Mouse (Mus musculus) adrenal gland, postnatal 10 days (tissue): ENCODE measurements around the gene Six1. TPM values are rescaled to one million over a fixed set of nuclear protein-coding genes. Genes with fewer than 3 reads are reported as not detected.
A peak's percentile ranks its signal among the peaks of the same experiment; 100 is the strongest.
"Not testable (repeated sequence)": the region's sequence is repeated elsewhere in the genome, so short reads cannot be mapped to it uniquely, and the experiment has no call there.

Source experiments
- DNase-seq: peaks from one replicate; pipeline ENCODE4 v3.0.0; 2021; ENCODE audit warnings: mixed read lengths
- total RNA-seq, 2 experiments: library from RNA; stranded (reverse); gene quantifications; 2 replicates each; pipeline ENCODE4 v1.2.3; 2021

Gene Six1
- total RNA-seq, 2 experiments from 2014 or later, result 7.1 to 12.8 TPM

- no peak for DNase-seq
Observed at GRCm38 (mm10) chr12:73034901-73035895, 18.5 kb downstream of the Six1 start.

GRCm38 (mm10) chr12:73032665-73033064, 21.0 kb downstream of the Six1 start:
- DNase-seq, result no peak

DNA sequence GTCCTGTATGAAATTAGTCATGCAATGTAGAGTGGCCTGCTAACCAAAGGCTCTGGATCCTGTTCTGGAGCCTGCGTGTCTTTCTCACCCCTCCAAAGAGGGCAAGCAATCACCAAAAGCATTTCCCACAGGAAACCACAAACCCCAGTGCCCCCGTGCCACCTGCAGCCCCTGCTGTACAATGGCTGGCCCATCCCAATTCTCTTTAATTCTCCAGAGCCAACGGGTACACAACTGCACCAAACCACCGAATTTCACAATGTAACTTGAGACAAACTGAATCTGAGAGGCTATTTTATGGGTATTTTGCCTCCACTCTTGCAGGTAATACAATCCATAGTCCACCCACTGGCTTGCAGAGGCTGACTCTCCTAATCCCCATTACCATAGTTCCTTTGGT, 22.4 kb downstream of the Six1 start:
- no peak for DNase-seq

DNA sequence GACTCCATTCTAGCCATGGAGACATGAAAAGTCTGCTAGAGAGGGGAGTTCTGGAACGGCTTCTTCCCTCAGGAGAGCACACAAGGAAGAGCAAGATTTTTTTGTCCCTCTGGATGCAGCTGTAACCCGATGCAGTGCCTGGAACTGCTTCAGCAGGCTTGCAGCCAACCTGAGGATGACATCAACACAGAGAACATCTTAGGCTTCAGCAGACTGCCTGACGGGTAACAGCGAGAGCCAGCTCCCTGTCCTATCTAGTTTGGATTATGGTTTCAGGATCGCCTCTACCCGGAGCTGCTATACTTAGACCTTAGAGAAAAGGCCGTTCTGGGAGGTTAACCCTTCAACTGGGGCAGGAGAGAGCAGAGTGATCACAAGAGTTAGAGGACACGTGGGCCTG, 28.2 kb downstream of the Six1 start:
- DNase-seq, result peak; percentile 64

DNA sequence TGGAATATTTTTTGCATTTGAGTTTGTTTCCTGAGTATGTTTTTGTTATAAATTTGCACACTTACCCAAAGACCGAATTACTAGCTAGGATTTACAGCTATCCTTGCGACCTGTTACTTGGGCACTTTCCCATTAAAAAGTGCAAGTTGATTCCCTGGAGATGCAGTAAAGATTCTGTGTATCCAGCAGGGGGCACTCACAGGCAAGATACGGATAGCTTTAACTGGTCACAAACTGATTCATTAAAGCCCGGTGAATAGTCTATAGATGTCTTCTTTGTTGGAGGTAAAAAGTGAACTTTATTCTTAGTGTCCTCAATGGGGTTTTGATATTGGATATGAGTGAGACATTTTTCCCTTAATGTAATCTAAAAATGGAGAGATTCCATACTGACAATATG, 32.7 kb downstream of the Six1 start:
- peak; percentile 84 for DNase-seq

- DNase-seq, result no peak
Observed at GRCm38 (mm10) chr12:73020422-73020821, 33.3 kb downstream of the Six1 start.

DNA sequence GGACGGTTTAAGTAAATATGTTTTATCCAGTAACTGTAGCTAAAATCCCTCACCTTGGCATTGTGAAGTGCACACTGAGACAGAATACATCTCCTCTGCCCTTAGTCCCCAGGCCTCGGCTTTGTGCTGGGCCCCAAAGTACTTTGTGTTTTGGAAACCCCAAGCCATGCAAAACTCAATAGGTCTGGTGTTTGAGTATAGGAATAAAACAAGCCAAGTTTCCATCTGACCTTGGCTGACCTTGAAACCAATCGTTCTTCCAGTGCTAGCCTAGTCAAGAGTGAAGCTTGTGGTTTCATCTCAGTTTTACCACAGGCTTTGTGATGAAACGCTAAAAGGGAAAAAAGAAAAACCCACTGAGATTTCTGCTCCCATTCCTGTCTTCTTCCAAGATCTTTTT, 34.8 kb downstream of the Six1 start:
- no peak for DNase-seq

GRCm38 (mm10) chr12:73016171-73016570, 37.5 kb downstream of the Six1 start:
- DNase-seq, result no peak

DNA sequence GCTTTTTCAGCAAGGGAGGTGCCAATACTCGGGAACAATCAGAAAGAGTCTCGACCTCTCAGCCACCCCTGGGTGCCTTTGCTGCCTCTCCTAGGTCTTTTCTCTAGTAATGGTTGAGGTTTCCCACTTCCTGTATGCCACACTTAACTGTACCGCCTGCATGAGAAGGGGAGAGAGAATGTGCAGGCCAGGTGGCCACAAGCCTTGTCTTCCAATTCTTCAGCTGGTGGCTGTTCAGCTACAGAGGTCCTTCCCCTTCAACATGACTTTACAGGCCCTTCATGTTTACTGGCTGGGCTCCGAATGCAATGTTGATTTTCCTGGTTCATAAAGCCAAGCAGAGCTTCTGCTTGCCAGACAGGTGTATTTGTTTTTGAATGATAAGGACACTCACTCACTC, 39.4 kb downstream of the Six1 start:
- no peak for DNase-seq

DNA sequence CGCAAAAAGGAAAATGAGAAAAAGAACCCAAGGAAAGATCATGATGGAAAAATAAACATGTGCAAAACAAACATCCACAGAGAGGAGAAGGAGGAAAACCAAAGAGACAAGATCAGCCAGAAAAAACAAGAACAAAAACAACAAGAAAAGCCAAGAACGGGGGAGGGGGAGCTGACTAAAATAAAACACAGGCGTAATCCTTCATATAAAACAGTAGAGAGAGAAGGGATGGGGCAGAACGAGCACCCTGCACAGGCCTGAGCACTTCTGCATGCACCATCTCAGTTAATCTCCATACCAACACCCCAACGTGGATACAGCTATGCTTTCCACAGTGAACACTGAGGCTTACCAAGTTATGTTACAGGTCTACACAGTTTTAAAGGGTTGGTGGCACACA, 40.9 kb downstream of the Six1 start:
- DNase-seq, result no peak

DNA sequence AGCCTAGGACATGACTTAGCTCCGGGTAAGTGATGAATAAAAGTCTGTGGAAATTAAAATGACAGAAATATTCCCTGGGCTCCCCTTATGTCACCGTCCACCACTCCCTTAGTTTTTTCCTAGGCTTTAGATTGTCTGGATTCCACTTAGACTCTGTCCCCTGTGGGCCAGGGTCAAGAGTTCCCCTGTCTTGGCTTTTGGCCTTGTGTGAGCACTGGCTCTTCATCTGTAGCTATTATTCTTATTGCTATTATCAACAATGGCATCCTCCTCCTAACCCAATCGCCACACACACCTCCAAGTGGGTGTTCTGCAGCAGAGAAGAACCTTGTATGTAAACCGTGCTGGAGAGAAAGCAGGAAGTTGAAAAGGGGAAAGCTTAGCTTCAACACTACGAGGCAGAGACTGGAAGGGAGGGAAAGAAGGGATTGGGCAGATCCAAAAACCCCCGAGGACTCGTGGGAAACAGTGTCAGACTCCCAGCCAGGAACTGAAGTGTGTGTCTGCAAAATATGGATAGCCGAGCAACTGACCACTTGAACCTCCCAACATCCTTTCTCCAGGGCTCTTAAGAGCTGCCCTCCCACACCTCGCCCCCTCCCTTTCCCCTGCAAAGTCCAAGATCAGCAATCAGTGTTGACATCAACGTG, 41.4 kb downstream of the Six1 start:
- DNase-seq, result peak; percentile 25

DNA sequence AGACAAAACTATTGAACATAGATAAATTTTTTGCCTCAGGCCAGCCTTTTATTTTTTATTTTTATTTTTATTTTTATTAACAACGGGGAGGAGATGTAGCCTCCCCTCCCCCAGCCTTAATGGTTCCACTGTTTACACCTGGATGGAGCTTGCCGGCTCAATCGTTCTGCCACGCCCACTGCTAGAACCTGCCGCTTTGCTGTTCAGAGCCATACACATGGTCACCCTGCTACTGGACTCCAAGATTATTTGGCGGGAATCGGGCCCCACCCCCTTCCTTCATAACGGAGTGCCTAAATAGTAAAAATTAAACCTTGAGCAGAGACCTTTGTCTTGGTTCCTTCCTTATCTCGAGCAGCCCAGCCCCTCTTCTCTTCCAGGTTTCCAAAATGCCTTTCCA, 50.8 kb downstream of the Six1 start:
- not testable (repeated sequence) for DNase-seq

DNA sequence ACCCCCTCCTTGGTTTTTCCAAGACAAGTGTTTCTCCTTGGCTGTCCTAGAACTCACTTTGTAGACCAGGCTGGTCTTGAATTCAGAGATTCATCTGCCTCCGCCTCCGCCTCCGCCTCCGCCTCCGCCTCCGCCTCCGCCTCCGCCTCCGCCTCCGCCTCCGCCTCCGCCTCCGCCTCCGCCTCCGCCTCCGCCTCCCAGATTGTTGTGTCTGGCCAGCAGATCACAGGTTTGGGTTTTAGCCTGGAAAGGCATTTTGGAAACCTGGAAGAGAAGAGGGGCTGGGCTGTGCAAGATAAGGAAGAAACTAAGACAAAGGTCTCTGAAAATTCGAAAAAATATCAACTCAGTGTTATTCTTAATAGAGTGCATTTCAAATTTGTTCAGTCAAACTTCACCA, 51.4 kb downstream of the Six1 start:
- DNase-seq, result peak; percentile 69

- DNase-seq, result no peak
Observed at GRCm38 (mm10) chr12:72998105-72999001, 55.3 kb downstream of the Six1 start.

- DNase-seq, result no peak
Observed at GRCm38 (mm10) chr12:72996646-72997045, 57.0 kb downstream of the Six1 start.

Other genes with a start within 250 kb of the Six1 start
- gene Six6, start 114.0 kb downstream of the Six1 start, total RNA-seq, result not detected
- gene 4930447C04Rik, start 113.1 kb downstream of the Six1 start, total RNA-seq, result 1 to 10 TPM; 1.3 to 1.6 TPM
- 1 to 10 TPM; 1.7 to 2.3 TPM for gene Six4, start 59.6 kb upstream of the Six1 start, total RNA-seq
- 10 to 100 TPM; 23.0 to 30.2 TPM for gene Mnat1, start 69.8 kb upstream of the Six1 start, total RNA-seq
- 10 to 100 TPM in 1 of 2 experiments, 1 to 10 TPM in 1; 9.9 to 17.5 TPM for gene Trmt5, start 232.8 kb upstream of the Six1 start, total RNA-seq
- gene Slc38a6, start 232.9 kb upstream of the Six1 start, total RNA-seq, result 10 to 100 TPM in 1 of 2 experiments, 1 to 10 TPM in 1; 7.3 to 13.9 TPM